Comparison of ENCODE assay signal across 18 mouse cellular contexts in the genomic region with DNA sequence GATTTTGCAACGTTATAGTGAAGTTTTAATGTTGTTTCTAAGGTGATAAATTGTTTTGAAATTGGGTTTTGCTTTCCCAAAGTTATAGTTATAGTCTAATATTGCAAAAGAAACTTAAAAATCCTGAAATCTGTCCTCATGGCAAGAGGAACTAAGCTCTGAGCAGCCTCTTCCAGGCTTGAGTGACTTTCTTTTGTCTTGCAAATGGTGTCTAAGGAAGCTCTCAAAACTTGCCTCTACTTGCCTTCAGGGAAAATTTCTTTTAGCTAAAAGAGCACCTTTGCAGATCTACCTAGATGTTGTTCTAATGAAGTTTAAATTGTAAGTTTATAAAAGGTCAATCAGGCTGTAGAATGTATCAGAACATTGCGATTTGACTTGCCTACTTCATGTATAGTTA.
"Had no signal": no experiment of that assay in that cellular context is flagged by ENCODE, and none has a peak within 500 bp of the region (broad histone marks: within the 10 kb centered on the region; RNA-seq: fewer than 3 reads in every experiment).

No protein-coding gene starts in this region.

- H3K4me3 ChIP-seq: midbrain, embryonic 10.5 days; midbrain, embryonic 12.5 days; myocyte; neural tube, embryonic 13.5 days; neural tube, embryonic 15.5 days had no signal

- H3K27me3 ChIP-seq: midbrain, embryonic 12.5 days; neural tube, embryonic 13.5 days; neural tube, embryonic 15.5 days had no signal

- ATAC-seq: midbrain, embryonic 16.5 days had no signal

- H3K4me1 ChIP-seq: midbrain, embryonic 12.5 days; neural tube, embryonic 13.5 days; neural tube, embryonic 15.5 days had no signal

- H3K4me2 ChIP-seq: lung, embryonic 14.5 days; midbrain, embryonic 12.5 days; neural tube, embryonic 13.5 days; neural tube, embryonic 15.5 days had no signal

- H3K27ac ChIP-seq: midbrain, embryonic 10.5 days; midbrain, embryonic 12.5 days; neural tube, embryonic 13.5 days; neural tube, embryonic 15.5 days had no signal

- H3K36me3 ChIP-seq: midbrain, embryonic 10.5 days; midbrain, embryonic 12.5 days; neural tube, embryonic 13.5 days; neural tube, embryonic 15.5 days had no signal

- H3K9ac ChIP-seq: lung, embryonic 14.5 days; midbrain, embryonic 12.5 days; neural tube, embryonic 13.5 days; neural tube, embryonic 15.5 days had no signal

- DNase-seq: lung, adult 18-20 months; lung, embryonic 14.5 days; lung, postnatal 10 days; lung, postnatal 4 days; midbrain, embryonic 14.5 days; right cerebral cortex, adult 18-20 months; right cerebral cortex, postnatal 25 days; right cerebral cortex, postnatal 4 days; spleen, adult 18-20 months; thymus, adult 18-20 months; thymus, postnatal 14 days; thymus, postnatal 36 days had no signal

- H3K9me3 ChIP-seq: midbrain, embryonic 10.5 days; midbrain, embryonic 12.5 days; neural tube, embryonic 13.5 days; neural tube, embryonic 15.5 days had no signal
